Mouse (Mus musculus) 3134 (cell line): ENCODE data around the gene Mrpl45.
A peak's percentile ranks its signal among the peaks of the same experiment; 100 is the strongest.

Source experiments
- DNase-seq: peaks from one replicate; pipeline ENCODE4 v3.0.0-alpha.2; 2011; ENCODE audit warnings: low spot score; ENCODE audit not compliant: insufficient read length; ENCODE audit errors: extremely low read depth

Mrpl45 gene

DNA sequence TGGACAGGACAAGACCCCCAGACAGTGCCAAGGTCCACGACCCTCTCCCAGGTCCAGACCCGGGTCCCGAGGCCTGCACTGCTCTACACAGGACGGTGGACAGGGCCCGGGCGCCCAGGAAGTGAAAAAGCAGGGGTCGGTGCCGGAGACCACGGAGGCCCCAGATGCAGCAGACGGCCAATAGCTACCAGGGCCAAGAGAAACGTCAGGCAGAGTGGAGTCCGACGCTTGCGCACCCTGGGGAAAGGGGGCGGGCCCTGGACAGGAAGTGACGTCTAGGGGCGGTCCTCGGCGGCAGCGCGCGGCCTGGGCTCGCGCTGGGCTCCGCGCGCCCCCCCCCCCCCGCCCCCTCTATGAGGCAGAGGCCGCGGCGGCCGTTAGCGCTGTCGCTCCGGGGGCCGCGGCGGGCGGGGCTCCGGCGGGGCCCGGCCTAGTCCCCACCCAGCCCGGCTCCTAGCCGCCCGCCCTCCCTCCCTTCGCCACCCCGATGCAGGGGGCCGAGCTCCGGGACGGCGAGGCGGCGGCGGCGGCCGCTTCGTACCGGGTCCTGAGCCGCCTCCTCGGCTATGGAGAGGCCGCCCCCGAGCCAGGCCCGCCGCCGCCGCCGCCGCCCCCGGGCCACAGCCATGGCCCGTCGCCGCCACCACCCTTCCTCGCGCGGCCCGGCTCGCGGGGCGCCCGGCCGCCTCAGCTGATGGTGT, 46.6 kb downstream of the Mrpl45 start, which contains the start of gene Socs7:
Socs7 (plus strand) TSS at position 604 of the 701 bp plus-strand sequence.
- DNase-seq = peak; percentile 87

DNA sequence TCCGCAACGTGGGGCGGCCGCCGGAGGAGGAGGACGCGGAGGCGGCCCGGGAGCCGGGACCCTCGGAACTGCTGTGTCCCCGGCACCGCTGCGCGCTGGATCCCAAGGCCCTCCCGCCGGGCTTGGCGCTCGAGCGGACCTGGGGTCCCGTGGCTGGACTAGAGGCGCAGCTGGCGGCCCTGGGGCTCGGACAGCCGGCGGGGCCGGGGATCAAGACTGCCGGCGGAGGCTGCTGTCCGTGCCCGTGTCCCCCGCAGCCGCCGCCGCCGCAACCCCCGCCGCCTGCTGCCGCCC, 47.1 kb downstream of the Mrpl45 start:
- DNase-seq = no peak

DNA sequence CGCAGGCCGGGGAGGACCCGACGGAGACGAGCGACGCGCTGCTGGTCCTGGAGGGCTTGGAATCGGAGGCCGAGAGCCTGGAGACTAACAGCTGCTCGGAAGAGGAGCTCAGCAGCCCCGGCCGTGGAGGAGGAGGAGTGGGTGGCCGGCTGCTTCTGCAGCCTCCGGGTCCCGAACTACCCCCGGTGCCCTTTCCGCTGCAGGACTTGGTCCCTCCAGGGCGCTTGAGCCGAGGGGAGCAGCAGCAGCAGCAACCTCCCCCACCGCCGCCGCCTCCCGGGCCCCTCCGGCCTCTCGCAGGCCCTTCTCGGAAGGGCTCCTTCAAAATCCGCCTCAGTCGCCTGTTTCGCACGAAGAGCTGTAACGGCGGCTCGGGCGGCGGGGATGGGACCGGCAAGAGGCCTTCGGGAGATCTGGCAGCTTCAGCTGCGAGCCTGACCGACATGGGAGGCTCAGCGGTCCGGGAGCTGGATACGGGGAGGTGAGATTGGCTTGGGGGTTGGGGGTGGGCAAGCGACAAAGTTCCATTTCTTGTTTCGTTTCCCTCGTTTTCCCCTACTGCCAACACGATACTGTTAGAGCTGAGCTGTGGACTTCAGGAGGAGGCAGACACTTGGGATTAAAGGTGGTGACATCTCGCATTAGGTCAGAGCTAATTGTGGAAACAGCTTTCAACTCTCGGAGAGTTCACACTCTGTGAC, 47.6 kb downstream of the Mrpl45 start:
- peak; percentile 70 for DNase-seq

DNA sequence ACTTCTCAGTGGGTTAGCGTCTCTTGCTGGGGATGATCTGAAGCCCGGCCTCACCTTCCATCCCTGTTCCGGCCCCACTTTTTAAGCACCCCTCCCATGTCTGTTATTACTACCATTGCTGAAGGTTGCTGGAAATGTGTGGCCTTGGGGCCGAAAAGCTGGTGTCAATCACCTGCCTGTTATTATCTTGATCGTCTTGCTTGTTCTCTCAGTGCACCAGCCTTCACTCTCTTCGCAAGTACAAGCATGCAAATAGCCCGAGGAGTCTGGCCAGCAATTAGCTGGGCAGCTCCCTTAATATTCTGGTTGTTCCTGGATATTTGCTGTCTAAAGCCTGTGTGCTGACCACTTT, 48.1 kb downstream of the Mrpl45 start:
- DNase-seq = no peak

DNA sequence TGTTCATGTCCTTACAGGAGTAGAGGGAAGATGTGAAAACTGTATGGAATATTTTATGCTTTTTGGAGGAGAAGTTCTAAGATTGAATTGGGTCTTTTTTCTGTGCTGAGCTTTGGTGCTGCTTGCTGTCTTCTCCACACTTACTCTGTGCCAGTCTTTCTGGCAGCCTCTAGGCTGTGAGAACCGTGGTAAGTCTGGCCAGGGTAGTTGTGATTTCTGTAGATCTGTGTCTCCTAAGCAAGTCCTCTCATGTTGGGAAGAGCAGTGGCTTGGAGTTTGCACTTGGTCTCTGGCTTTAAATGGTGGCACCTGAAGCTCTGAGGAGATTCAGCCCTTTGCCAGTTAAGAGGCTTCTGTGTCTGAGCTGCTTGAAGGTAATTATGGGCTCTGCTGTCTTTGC, 50.0 kb downstream of the Mrpl45 start:
- no peak for DNase-seq

DNA sequence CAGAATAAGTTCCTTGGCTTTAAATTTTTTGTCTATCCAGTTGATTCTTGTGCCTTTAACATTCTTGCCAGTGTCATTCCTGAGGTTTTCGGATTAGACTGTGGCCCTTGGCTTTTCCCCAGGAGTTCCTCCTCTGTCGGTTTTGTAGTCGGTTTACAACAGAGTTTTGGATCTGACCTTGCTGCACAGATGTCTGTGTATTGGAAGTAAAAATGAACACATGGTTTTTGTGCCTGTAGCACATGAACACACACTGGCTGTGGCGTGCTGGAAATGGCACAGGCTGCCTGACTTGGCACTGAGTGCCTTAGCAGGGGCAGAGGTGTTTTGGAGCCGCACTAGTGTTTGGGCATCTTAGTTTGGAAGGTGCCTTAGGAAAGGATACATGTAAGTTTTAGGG, 53.0 kb downstream of the Mrpl45 start:
- no peak for DNase-seq

DNA sequence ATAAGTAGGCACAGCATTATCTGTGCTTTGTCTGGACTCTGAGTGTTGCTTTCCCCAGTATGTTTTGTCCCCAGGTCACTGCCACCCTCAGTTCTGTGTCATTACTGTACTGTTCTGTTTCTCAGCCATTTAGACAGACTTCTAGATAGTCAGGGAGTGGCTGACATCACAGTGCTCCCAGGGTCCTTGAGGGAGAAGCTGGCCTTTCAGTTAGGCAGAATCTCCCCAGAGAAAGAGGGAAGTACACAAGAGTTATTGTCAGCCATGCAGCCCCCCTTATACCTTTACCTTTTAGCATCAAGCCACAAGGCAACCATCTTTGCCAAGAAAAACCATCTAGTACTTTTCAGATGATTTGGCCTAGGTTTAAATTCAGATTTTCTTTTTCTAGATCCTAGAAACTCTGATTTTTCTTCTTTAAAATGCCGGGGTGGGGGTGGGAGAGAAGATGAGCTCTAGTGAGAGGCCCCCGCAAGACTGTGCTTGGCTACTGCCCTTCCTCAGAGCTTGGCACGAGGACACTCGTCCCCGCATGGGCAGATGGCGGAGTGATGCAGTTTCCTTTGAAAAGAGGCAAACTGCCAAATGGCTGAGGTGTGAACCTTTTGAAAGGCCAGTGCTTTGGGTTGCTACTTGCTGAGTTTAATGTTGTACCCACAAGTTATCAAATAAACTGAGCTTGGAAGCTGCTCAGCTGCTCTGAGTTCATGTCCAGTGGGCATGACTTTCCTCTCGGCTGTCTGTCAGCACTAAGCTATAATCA, 55.0 kb downstream of the Mrpl45 start:
- DNase-seq = no peak

DNA sequence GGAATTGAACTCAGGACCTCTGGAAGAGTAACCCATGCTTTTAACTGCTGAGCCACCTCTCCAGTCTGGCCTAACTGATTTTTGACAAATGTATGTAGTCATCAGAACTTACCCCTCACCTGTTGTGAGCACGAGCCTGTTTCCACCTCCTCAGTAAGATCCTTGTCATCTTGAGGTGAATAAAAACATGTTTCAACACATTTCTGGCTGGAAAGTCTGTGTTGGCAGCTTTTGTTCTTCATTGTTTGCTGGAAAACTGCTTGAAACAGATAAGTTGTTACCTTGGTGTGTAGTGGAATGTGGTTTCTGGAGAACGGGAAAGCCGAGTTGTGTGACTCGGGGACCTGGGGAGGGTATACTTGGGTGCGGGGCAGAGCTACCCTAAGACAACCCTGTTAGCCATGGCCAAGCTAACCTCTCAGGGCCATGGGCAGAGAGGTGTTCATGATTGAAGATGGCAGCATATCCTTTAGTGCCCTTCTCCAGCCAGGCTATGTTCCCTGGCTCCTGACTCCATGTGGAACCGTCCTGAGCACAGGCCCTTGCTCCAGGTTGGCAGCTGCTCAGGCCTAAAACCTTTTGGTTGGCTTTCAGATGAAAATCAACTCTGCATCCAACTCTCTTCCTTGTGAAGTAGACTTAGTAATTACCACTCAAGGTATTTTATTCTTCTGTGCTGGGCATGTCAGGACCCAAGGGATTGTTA, 56.8 kb downstream of the Mrpl45 start:
- DNase-seq = no peak

DNA sequence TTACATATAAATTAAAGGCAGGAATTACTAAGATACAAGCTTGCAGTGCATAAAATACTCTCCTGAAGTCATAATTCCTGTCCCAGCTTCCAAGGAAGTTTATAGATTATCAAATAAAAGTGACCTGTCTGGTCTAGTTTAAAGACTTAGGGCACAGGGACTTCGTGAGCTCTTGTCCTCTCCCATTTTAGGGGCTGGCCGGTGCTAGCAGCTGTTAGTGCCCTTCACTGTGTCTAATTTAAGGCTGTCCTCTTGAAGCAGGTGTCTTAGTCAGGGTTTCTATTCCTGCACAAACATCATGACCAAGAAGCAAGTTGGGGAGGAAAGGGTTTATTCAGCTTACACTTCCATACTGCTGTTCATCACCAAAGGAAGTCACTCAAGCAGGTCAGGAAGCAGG, 57.9 kb downstream of the Mrpl45 start:
- no peak for DNase-seq
